Mouse (Mus musculus): ENCODE results near the gene Hs3st1.

- TF ChIP-seq CTCF (IDR thresholded peaks at IDR 0.05; ENCODE audit: extremely low read depth, insufficient read depth, low read length) (no peak), POLR2A (IDR thresholded peaks at IDR 0.05; ENCODE audit: extremely low read depth, insufficient read depth, low read length) (no peak)
Measured at GRCm38 (mm10) chr5:39630841-39631240, 124.4 kb downstream of the Hs3st1 start.

Data from cortical plate, adult 2 months (tissue).